Mouse (Mus musculus): Measurements from ENCODE around the gene Birc5.

DNA sequence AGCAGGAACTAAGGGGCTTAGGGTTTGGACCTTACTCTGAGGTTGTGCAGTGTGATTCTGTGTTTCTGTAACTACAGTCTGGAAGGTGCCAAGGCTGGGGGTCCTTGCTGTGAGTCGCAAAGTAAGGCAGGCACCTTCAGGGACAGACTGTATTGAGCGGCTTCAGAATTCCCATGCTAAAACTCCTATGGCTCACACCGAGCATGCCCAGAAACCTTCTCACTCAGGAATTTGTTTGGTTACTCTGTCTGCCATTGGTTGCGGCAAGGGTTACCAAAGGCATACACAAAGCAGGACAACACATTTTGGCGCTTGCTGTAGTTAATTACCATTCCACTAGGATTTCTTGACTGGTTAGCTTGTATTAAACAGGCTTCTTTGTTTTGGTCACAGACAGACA is 22.9 kb upstream of the Birc5 start:
- TF ChIP-seq CTCF (IDR thresholded peaks at IDR 0.05; ENCODE audit: low read depth, low read length) (no peak), TAL1 (conservative IDR thresholded peaks at IDR 0.05; ENCODE audit: low read depth, low read length) (no peak), GATA1 (IDR thresholded peaks at IDR 0.05; ENCODE audit: borderline replicate concordance, low read length) (no peak), POLR2AphosphoS5 (IDR thresholded peaks at IDR 0.05; ENCODE audit: insufficient replicate concordance, low read depth, low read length) (no peak)
